Mouse (Mus musculus) thymus, postnatal 0 days (tissue): ENCODE data around the gene Brca2. TPM values are rescaled to one million over a fixed set of nuclear protein-coding genes. Genes with fewer than 3 reads are reported as not detected.
A peak's percentile ranks its signal among the peaks of the same experiment; 100 is the strongest.
"Not testable (repeated sequence)": the region's sequence is repeated elsewhere in the genome, so short reads cannot be mapped to it uniquely, and the experiment has no call there.

Experiments used
- DNase-seq: peaks from one replicate; pipeline ENCODE4 v3.0.0-alpha.2; 2015; ENCODE audit warnings: low spot score
- polyA plus RNA-seq: library from polyadenylated mRNA; unstranded; fragments of >200 nt; fragmentation: Nextera tagmentation; extraction: Ambion mirVana; gene quantifications from 2 replicates; pipeline ENCODE4 v1.2.1, GENCODE M21; 2015

Gene Brca2
- polyA plus RNA-seq = 16.5 and 23.0 TPM in 2 replicates

- peak; percentile 92 for DNase-seq
These were observed at the start of gene Brca2 for GRCm38 (mm10) chr5:150521937-150522866. Gene Brca2, plus strand, starts transcription at chr5:150522630.

GRCm38 (mm10) chr5:150477364-150477763 lies 45.1 kb upstream of the Brca2 start:
- DNase-seq = no peak

GRCm38 (mm10) chr5:150478612-150479011 lies 43.8 kb upstream of the Brca2 start:
- DNase-seq = no peak

- DNase-seq = peak; percentile 21
These were observed 37.2 kb upstream of the Brca2 start for GRCm38 (mm10) chr5:150485198-150485597.

- DNase-seq = no peak
These were observed 32.1 kb upstream of the Brca2 start for GRCm38 (mm10) chr5:150490285-150490684.

- DNase-seq = peak; percentile 30
These were observed 31.6 kb upstream of the Brca2 start for GRCm38 (mm10) chr5:150490821-150491220.

- not testable (repeated sequence) for DNase-seq
These were observed 30.8 kb upstream of the Brca2 start for GRCm38 (mm10) chr5:150491573-150492173.

GRCm38 (mm10) chr5:150495792-150496191 lies 26.6 kb upstream of the Brca2 start:
- peak; percentile 41 for DNase-seq

- no peak for DNase-seq
These were observed 11.8 kb upstream of the Brca2 start for GRCm38 (mm10) chr5:150510451-150511225.

- no peak for DNase-seq
These were observed 9.2 kb upstream of the Brca2 start for GRCm38 (mm10) chr5:150513264-150513663.

- no peak for DNase-seq
These were observed 8.4 kb upstream of the Brca2 start for GRCm38 (mm10) chr5:150514027-150514426.

- DNase-seq = no peak
These were observed 4.4 kb upstream of the Brca2 start, which contains the start of gene Zar1l for GRCm38 (mm10) chr5:150518064-150518463. Gene Zar1l, minus strand, starts transcription at chr5:150518164.

- DNase-seq = peak; percentile 58
These were observed 2.9 kb upstream of the Brca2 start for GRCm38 (mm10) chr5:150519551-150519950.

GRCm38 (mm10) chr5:150522867-150523234 lies 421 bp downstream of the Brca2 start:
- no peak for DNase-seq

GRCm38 (mm10) chr5:150525239-150525638 lies 2.8 kb downstream of the Brca2 start:
- no peak for DNase-seq

GRCm38 (mm10) chr5:150541302-150541701 lies 18.9 kb downstream of the Brca2 start:
- DNase-seq = no peak

- DNase-seq = no peak
These were observed 20.8 kb downstream of the Brca2 start for GRCm38 (mm10) chr5:150543184-150543583.

GRCm38 (mm10) chr5:150551637-150552036 lies 29.2 kb downstream of the Brca2 start:
- no peak for DNase-seq

GRCm38 (mm10) chr5:150559519-150560103 lies 37.2 kb downstream of the Brca2 start:
- DNase-seq = no peak

GRCm38 (mm10) chr5:150560851-150561250 lies 38.4 kb downstream of the Brca2 start:
- no peak for DNase-seq

- no peak for DNase-seq
These were observed 38.9 kb downstream of the Brca2 start for GRCm38 (mm10) chr5:150561376-150561775.
